Mouse (Mus musculus): Measurements from ENCODE around the gene Abcb8.

The Abcb8 gene

DNA sequence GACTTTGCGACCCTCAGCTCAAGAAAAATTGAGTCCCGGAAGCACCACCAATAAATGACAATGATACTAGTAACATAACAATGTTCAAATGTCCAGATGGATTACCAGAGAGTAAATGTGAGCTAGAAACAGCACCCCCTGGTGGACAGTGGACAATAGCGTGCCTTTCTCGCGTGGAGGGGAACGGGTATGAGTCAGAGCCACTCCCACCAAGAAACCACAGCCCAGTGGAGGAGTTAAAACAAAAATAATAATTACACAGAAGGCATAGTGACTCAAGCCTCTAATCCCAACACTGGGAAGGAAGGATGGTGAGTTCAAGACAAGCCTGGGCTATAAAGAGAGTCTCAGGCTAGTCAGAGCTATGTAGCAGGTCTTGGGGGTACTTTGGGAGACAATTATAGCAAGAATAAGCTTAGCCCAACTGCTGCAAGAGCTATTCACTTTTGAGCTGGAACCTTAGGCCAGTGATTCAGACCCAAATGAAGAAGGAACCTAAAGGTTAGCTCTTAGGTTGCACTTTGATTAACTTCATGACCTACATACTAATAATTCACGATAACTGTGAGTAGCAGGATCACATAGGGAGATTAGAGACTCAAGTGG lies at the start of gene Abcb8:
TSS of gene Abcb8 (plus strand) at position 272 of the 606 bp plus-strand sequence.
- DNase-seq (ENCODE audit: low spot score) = peak; percentile 90

DNA sequence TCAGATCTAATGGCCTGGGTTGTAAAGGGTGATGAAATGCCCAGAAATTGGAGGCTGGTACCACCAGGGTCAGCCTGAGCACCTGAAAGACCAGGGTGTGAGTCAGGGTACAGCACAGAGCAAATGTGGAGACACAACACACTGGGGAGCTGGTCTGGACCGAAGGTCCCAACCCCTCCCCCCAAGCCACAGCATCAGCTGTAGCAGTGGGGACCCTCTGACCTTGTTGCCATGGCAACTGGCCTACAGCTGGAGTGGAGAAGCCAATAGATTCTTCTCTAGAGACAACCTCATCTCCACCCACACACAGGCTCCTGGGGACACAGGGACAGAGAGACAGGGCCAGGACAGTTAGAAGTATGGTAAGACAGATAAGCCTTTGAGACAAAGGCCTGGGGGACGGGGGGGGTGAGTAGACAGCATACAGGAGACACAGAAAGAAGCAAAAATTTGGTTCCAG lies 49.5 kb upstream of the Abcb8 start:
- peak; percentile 91 for DNase-seq (ENCODE audit: low spot score)

DNA sequence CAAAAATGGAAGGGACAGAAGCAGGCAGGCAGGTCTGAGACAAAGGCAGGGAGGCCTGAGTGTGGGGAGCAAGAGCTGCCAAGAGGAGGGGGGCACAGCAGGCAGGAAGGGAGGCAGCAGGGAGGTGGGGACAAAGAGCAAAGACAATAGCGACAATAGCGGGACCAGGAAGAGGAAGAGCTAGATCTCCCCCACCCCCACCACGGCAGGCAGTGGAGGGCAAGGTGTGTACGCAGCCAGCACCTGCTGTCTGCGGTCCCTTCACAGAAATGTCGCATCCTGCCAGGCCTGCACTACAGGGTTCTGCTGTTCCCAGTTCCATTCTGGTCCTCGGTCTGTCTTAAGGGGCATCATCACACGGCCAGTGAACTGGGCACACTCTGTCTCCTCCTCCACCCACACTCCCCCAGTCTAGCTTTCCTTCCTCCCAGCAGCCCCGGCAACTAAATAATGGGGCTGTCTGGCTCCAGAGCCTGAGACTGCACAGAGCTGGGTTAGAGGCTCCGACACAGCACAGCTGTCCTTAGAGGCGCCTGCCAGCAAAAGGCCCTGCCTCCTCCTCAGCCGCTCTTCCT lies 48.9 kb upstream of the Abcb8 start:
- DNase-seq (ENCODE audit: low spot score) = peak; percentile 53

DNA sequence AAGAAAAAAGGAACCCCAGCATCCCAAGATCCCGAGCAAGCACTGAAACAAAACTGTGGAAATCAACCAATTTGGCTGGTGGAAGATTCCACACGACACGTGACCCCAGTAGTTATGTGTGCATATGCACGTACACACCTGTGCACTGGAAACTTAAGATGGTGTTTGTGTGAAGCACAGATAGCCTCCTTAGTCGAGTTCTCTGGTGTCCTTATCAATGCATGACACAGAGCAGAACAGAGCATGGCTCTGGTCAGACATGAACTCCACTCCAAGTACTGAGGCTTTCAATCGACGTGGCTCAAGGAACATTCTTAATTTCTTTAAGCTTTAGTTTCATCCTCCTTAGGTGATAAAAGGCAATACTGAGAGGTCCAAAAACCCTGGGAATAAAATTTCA lies 47.1 kb upstream of the Abcb8 start:
- no peak for DNase-seq (ENCODE audit: low spot score)

DNA sequence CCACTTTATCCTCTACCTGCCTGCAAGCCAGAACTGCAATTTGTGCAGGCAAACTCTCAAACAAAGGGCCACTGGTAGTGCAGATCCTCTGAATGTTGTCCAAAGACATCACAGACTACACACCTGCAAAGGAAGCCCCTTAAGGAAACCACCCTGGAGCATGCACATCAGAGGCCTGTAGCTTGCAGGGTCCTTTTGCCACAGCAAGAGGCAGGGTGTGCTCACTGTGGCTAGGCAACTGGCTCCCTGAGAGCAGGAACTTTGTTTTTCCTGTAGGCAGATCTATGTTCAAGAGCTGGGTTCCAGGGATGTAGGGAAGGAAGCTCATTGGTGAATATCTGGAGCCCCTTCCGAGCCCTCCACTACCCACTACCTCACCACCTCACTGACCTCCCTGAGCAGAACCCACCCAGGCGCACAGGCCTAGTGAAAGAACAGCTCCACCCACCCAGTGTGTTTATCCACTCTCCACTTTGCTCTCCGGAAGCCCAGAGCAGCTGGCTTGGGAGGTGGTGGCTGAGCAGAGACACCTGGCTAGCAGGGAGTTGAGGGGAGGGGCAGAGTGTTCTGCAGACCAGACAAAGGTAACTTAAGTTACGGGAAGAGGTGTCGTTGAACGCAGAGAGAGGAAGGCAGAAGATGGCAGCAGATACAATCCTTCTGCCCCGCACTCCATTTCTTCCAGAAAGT lies 46.1 kb upstream of the Abcb8 start:
- no peak for DNase-seq (ENCODE audit: low spot score)

DNA sequence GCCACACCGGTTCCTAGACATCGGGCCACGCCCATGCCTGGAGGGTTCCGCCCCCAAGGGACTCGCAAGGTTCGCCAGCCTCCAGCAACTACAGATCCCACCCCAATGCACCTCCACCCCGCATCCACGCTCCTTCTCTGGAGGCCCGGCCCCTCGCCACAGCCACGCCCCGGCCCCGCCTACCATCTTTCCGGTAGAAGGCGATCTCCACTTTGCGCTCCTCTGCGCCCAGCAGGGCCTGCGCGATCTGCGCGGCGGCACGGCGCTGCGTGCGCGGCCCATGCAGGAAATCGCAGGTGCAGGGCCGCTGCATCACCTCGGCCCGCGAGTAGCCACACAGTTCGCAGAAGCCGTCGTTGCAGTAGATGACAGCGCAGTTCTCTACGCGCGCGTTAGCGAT lies 45.3 kb upstream of the Abcb8 start:
- DNase-seq (ENCODE audit: low spot score) = peak; percentile 75

DNA sequence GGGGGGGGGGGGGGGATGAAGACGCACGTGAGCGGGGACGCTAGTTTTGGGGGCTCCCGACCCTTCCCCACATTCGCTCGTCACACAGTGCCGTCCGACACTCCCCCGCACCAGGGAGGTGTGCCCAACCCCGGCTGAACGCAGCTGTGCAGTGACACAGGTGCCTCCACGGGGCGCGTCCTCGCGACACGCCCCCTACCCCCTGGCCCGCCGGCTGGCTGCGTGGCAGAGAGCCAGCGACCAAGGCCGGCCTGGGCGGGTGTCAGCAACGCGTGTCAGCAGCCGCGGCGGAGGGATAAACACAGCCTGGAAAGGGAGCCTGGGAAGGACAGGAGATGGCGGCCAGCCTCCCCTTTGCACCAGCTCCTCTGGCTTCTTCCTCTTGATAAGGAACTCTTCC lies 44.9 kb upstream of the Abcb8 start:
- no peak for DNase-seq (ENCODE audit: low spot score)

DNA sequence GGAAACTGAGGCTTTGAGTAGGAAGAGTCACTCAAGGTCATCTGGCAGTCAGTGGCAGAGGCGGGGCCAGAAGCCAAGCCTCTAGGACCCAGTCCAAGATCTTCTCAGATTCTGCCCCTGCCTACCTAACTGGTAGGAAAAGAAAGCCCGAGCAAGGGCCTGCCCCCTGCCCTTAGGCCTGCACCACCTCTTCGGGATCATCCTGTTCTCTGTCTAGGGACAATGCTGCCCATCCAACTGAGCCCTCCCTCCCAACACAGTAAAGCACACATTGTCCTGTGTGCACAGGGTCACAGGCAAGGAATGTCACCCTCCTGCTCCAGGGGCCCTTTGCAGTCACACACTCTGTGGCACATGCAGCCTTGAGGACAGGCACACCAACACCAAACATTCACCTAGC lies 43.4 kb upstream of the Abcb8 start:
- DNase-seq (ENCODE audit: low spot score) = no peak

DNA sequence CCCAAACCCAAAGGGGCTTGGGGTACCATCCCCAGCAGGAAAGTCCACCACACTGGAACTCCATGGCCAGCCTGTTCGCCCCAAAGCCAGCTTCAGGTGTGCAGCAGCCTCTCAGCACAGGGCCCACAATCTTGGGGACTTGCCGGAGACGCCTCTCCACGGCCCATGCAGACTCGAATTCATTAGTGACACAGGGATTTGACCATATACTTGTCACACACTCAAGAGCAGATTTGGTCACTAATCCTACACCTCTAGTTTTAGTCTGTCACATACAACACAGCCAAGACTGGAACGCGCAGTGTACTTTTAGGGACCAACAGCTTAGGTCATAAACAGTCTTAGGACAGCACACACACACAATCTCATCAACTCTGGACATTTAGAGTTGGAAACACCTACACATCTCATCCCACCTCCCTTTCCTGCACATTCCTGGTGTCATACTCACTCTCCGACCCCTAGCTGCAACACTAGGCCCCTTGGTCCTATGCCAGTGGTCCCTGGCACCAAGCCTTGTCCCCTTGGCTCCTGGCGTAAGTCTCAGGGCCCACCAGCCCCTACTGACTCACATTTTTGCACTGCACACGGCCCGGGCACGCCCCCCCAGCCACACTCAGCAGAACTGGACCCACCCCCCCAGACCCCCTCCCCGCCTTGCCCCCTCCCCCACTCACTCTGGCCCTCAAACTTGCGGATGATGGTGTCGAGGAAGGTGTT lies 42.8 kb upstream of the Abcb8 start:
- no peak for DNase-seq (ENCODE audit: low spot score)

DNA sequence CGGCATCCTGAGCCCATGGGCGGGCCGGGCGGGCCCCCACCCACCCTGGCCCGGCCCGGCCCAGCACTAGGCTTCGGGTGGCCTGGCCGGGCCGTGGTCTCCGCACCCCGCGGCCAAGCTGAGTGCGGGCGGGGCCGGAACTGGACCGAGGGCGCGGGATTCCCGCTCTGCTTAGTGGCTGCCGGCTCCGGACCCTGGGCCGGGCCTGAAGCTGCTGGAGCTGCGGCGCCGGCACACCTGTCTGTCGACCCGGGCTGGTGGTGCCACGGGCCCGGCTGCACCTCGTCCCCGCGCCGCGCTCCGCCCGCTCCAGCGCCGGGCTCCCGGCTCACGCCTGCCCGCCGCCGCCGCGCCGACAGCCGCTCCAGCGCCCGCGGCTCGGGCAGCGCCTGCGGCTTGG lies 42.2 kb upstream of the Abcb8 start, which contains the start of gene Kcnh2:
TSS of gene Kcnh2 (minus strand) at position 327 of the 400 bp plus-strand sequence.
- DNase-seq (ENCODE audit: low spot score) = no peak

DNA sequence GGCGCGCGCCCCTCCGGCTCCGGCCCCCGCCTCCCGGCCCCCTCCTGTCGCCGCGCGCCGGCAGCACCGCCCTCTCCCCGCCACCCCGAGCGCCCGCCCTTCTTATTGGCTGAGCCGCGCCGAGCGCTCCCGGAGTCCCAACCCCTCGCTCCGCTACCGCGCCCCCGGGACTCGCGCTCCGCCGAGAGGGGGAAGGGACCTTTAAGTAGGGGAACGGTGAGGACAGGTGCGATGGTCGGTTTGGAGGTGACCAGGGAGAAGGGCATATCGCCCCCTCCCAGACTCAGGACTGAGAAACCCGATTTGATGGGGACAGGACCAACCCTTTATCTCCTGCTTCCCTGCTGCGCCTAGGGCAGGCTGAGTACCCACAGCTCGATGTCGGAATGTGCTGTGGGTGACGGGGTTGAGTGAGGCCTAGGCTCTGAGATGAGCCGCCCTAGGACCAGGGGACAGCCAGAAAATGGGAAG lies 41.7 kb upstream of the Abcb8 start:
- peak; percentile 90 for DNase-seq (ENCODE audit: low spot score)

DNA sequence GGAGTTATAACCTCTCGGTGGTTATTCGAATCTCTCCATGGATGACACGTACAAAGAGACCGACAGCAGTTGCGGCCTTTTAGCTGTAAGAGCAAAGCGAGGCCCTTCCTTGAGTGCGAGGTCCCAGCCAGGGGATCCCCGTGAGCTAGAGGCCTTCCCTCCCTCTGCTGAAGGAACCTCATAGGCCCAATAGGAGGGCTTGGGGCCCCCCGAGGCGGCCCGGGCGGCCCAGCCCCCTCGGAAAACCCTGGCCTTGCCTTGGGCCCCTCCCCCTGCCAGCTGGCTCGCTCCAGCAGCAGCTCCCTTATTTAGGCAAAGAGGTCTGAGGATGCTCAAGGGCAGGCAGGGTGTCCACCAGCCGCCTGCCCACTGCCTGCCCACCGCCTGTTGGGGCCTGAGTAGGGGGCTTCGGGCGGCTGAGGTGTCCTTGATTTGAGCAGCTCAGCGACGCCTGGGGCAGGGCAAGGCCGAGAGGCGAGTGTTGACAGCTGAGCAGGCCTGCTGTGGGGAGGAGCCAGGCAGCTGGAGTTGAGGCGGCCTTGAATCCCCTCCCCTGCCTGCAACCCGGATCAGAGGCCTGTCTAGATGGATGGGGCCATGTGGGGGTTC lies 41.1 kb upstream of the Abcb8 start:
- peak; percentile 78 for DNase-seq (ENCODE audit: low spot score)

DNA sequence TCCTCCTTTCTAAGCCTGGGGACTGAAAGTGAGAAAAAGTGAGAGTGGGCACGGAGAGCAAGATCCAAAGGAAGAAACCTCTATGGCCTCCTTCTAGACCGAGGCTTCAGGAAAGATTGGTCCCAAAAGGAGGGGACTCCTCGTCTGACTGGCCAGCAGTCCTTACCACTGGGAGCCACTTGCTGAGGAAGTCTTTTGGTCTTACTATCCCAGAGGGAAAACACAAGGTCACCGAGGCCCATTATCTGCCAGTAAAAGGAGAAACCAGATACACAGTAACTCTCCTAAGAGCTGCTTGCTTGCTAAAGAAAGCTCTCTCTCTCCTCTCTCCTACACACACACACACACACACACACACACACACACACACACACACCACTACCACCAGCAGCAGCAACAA lies 40.1 kb upstream of the Abcb8 start:
- DNase-seq (ENCODE audit: low spot score) = no peak

DNA sequence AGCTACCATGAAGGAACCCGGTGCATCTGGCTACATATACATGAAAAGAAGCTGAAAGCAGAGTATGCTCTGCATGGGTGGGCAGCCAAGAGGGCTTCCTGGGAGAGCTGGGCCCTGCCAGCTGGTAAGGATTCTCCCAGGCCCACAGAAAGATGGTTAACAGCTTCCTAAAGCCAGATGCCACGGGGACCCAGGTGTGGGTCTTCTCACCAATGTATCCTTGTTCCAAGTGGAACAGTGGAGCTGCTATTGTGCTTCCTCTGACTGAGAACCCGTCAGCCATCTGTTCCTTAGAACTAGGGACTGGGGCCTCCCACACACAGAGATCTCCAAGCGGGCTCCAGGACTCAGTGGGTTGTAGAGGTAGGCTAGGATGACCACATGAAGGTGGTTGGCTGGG lies 36.7 kb upstream of the Abcb8 start:
- no peak for DNase-seq (ENCODE audit: low spot score)

DNA sequence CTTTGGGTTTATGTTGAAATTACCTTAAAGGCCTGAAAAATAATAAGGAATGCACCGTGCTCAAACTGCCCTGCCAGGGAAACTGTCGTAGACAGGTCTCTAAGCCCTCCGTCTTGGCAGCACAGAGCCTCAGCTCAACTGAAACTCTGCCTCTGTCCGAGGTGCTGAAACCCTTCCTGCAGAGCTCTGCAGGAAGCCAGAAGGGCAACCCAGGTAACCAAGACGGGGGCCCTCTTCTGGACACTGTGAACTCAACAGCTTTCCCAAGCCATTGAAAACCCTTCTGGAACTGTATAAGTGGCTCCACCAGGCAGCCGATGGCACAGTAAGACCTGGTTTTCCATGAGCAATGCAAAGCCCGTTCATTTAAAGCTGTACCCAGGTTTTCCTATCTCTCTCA lies 36.0 kb upstream of the Abcb8 start:
- peak; percentile 97 for DNase-seq (ENCODE audit: low spot score)

DNA sequence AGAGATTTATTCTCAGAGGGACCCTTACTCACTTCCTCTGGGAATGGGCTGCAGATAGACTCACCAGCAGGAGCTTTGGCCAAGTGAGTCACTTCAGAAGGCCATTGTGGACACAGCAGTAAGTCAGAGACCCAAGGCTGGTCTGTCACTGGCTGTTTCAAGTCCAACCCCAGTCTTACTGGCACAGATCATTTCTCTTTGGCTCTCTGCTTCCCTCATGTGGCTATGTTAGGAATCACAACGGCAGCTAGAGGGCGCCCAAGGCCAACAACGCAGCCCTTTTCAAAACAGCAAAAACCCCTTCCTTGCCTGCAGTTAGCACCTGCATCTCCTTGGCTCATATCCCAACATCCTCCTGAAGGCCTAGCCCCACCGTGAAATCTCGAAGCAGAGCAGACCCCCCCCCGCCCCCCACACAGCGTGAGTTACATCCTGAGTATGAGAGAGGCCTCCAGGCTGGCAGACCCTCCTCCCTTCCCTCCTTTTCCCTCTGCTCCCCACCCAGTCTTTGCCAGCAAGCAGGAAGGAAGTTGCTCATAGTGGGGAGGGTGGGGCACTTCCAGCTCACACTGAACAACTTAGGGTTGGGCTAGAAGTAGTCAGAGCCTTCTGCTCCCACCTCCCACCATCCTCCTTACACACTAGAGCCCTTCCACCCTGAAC lies 32.5 kb upstream of the Abcb8 start:
- peak; percentile 92 for DNase-seq (ENCODE audit: low spot score)

DNA sequence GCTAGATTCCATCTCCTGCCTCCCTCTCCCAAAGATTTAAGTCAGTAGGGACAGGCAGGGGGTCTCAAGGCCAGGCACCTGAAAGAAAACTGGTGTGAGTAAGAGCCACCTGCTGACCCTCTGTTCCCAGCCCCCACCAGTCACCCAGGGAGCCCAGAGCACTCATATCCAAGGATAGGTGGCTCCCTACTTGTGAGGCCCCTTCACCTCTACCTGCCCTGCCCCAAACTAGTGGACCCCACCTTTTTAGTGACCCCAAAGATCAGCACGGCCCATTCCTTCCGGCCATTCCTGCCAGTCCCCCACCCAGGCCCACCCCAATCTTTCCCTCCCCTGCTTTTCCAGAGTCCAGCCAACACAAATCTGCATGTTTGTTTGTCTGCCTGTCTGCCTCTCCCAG lies 30.0 kb upstream of the Abcb8 start:
- DNase-seq (ENCODE audit: low spot score) = no peak

DNA sequence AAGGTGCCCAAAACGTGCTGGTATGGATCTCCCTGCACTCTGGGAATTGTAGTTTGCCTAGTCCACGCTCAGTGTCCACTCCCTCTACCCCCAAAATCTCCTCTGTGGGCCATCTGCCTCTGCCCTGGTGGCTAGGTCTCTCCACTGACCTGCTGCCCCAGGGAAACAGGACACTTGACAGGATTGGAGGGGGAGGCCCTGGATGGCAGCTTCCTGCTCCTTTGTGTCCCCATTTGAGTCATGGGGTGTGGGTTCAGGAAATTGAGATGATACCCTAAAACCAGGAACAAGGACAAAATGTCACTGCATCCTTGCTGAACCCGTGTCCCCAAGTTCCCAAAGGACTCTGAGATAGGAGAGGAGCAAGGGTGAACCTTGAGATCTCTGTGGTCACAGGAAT lies 29.4 kb upstream of the Abcb8 start:
- DNase-seq (ENCODE audit: low spot score) = no peak

DNA sequence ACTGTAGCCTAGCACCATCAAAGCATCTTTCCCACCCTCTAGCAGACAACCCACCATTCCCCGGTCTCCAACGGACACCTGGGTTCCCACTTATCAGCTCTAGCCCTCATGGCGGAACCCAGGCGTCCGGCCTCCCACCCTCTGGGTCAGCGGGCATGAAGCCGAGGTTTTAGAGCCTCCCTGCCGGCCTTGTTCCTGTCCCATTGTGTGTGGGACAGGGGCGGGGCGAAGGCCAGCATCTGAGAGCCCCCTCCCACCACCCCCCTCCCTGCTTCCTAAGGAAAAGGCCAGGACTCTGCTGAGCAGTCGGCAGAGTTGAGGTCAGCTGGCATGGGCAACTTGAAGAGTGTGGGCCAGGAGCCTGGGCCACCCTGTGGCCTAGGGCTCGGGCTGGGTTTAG lies 29.0 kb upstream of the Abcb8 start, which contains the start of gene Nos3:
TSS of gene Nos3 (plus strand) at position 303 of the 400 bp plus-strand sequence.
- DNase-seq (ENCODE audit: low spot score) = no peak

DNA sequence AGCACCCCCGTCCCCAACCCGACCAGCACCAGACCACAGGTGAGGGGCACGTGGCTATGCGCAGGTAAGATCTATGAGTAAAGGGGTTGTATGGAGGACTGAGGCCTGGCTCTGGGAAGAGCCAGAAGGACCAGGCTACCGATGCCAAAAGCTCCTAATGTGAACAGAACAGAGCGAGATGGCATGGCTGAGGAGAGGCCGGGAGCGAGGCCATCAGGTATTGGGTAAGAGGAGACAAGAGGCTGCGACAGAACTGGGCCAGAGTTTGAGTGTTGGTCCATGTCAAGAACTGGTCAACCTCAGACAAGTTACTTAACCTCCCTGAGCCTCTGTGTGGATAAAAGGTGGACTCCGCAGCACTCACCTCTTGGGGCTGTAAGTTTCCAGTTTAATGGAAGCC lies 28.5 kb upstream of the Abcb8 start:
- DNase-seq (ENCODE audit: low spot score) = no peak

DNA sequence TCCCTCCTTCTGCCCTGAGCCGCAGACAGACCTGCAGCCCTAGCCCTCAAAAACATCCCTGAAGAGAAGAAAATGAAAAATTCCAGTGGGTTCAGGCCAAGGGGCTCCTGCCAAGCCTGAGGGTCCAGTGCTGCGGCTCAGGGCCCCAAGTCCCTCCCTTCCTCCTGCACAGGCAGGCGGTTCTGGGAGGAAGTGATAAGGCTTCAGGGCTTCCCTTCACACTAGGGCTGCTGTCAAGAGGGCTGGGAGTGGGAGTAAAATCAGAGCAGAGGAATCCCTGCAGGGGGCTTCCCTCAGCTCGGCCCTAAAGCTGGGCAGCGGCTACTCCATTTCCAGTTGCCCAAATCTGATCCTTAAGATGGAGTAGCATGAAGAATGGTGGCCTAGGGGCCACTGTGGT lies 27.9 kb upstream of the Abcb8 start:
- no peak for DNase-seq (ENCODE audit: low spot score)

DNA sequence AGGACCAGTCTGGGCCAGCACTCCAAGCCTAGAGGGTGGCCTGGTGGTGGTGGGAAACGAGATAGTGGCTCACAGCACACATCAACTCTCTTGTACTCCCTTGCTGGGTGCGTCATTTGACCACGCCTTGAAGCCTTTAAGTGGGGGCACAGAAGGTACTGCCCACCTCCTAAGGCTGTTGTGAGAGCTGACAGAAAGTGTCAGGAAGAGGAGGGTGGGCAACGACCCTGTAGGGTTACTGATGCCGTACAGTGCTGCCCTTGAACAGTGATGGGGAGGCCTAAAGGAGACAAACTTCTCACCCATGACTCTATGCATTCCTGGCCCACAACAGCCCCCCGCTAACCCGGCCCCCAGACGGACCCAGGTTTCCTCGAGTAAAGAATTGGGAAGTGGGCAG lies 27.0 kb upstream of the Abcb8 start:
- DNase-seq (ENCODE audit: low spot score) = no peak

Data from embryo, embryonic 10.5 days (tissue).